Mouse (Mus musculus): ENCODE data around the gene Olfr544. TPM values are rescaled to one million over a fixed set of nuclear protein-coding genes. Genes with fewer than 3 reads are reported as not detected.

The Olfr544 gene
- polyA plus RNA-seq, 1 experiment, result not detected

- WGBS, result 14% methylated on average over 2 of the region's 2 CpGs
- TF ChIP-seq CTCF (IDR thresholded peaks at IDR 0.05; ENCODE audit: control insufficient read depth, insufficient read depth, low read length) (no peak), POLR2A (IDR thresholded peaks at IDR 0.05; ENCODE audit: borderline replicate concordance, control insufficient read depth, low read depth, low read length) (no peak)
- H3K4me1 ChIP-seq (ENCODE audit: control insufficient read depth, insufficient read depth, low read length), result no peaks in the 10 kb centered on the region
- no peak overlapping the region for H3K4me3 ChIP-seq (replicated peaks; ENCODE audit: control insufficient read depth, low read depth, low read length)
- H3K27ac ChIP-seq (ENCODE audit: control insufficient read depth, insufficient read depth, low read depth, low read length, poor library complexity), result no peak overlapping the region
Observed at GRCm38 (mm10) chr7:102434344-102434743, 53.8 kb downstream of the Olfr544 start.

Other genes with a start within 250 kb of the Olfr544 start
- gene Rhog, start 232.3 kb downstream of the Olfr544 start, polyA plus RNA-seq (2011; ENCODE audit: insufficient read depth, insufficient read length, low replicate concordance, missing spikeins), result 89.0 and 95.2 TPM in 2 replicates
- gene Stim1, start 220.5 kb downstream of the Olfr544 start, polyA plus RNA-seq (2011; ENCODE audit: insufficient read depth, insufficient read length, low replicate concordance, missing spikeins), result 12.8 and 24.8 TPM in 2 replicates
- 151 and 245 TPM in 2 replicates for gene Rrm1, start 46.6 kb downstream of the Olfr544 start, polyA plus RNA-seq (2011; ENCODE audit: insufficient read depth, insufficient read length, low replicate concordance, missing spikeins)
- gene Olfr543, start 6.6 kb downstream of the Olfr544 start, polyA plus RNA-seq (2011; ENCODE audit: insufficient read depth, insufficient read length, low replicate concordance, missing spikeins), result not detected in 2 replicates
- not detected in 2 replicates for gene Olfr545, start 11.3 kb upstream of the Olfr544 start, polyA plus RNA-seq (2011; ENCODE audit: insufficient read depth, insufficient read length, low replicate concordance, missing spikeins)
- not detected in 2 replicates for gene Olfr547, start 46.4 kb upstream of the Olfr544 start, polyA plus RNA-seq (2011; ENCODE audit: insufficient read depth, insufficient read length, low replicate concordance, missing spikeins)
- not detected in 2 replicates for gene Olfr548-ps1, start 52.6 kb upstream of the Olfr544 start, polyA plus RNA-seq (2011; ENCODE audit: insufficient read depth, insufficient read length, low replicate concordance, missing spikeins)
- gene Olfr549, start 61.6 kb upstream of the Olfr544 start, polyA plus RNA-seq (2011; ENCODE audit: insufficient read depth, insufficient read length, low replicate concordance, missing spikeins), result not detected in 2 replicates
- 9.0 and 11.8 TPM in 2 replicates for gene Trim21, start 77.2 kb upstream of the Olfr544 start, polyA plus RNA-seq (2011; ENCODE audit: insufficient read depth, insufficient read length, low replicate concordance, missing spikeins)
- not detected in 2 replicates for gene Olfr550, start 83.1 kb upstream of the Olfr544 start, polyA plus RNA-seq (2011; ENCODE audit: insufficient read depth, insufficient read length, low replicate concordance, missing spikeins)
- gene Olfr551, start 103.6 kb upstream of the Olfr544 start, polyA plus RNA-seq (2011; ENCODE audit: insufficient read depth, insufficient read length, low replicate concordance, missing spikeins), result not detected in 2 replicates
- not detected in 2 replicates for gene Olfr552, start 109.5 kb upstream of the Olfr544 start, polyA plus RNA-seq (2011; ENCODE audit: insufficient read depth, insufficient read length, low replicate concordance, missing spikeins)
- not detected in 2 replicates for gene Olfr553, start 129.9 kb upstream of the Olfr544 start, polyA plus RNA-seq (2011; ENCODE audit: insufficient read depth, insufficient read length, low replicate concordance, missing spikeins)
- 0.90 TPM in 1 of 2 replicates, not detected in the other for gene Olfr554, start 150.1 kb upstream of the Olfr544 start, polyA plus RNA-seq (2011; ENCODE audit: insufficient read depth, insufficient read length, low replicate concordance, missing spikeins)
- gene Olfr555, start 170.5 kb upstream of the Olfr544 start, polyA plus RNA-seq (2011; ENCODE audit: insufficient read depth, insufficient read length, low replicate concordance, missing spikeins), result not detected in 2 replicates
- gene Olfr556, start 176.6 kb upstream of the Olfr544 start, polyA plus RNA-seq (2011; ENCODE audit: insufficient read depth, insufficient read length, low replicate concordance, missing spikeins), result not detected in 2 replicates
- 2.1 and 3.7 TPM in 2 replicates for gene Trim68, start 199.0 kb upstream of the Olfr544 start, polyA plus RNA-seq (2011; ENCODE audit: insufficient read depth, insufficient read length, low replicate concordance, missing spikeins)
- gene Olfr557, start 207.6 kb upstream of the Olfr544 start, polyA plus RNA-seq (2011; ENCODE audit: insufficient read depth, insufficient read length, low replicate concordance, missing spikeins), result not detected in 2 replicates
- not detected in 2 replicates for gene Olfr558, start 213.9 kb upstream of the Olfr544 start, polyA plus RNA-seq (2011; ENCODE audit: insufficient read depth, insufficient read length, low replicate concordance, missing spikeins)
- gene Olfr33, start 230.8 kb upstream of the Olfr544 start, polyA plus RNA-seq (2011; ENCODE audit: insufficient read depth, insufficient read length, low replicate concordance, missing spikeins), result not detected in 2 replicates
- gene Olfr559, start 239.2 kb upstream of the Olfr544 start, polyA plus RNA-seq (2011; ENCODE audit: insufficient read depth, insufficient read length, low replicate concordance, missing spikeins), result not detected in 2 replicates

Data from bone marrow, adult 2 months (tissue).